Mouse (Mus musculus) heart, adult 2 months (tissue): ENCODE results near the gene Cox7a1. TPM values are rescaled to one million over a fixed set of nuclear protein-coding genes. Genes with fewer than 3 reads are reported as not detected.

Experiments used
- DNase-seq, 2 experiments: peaks; one replicate each; pipeline ENCODE4 v3.0.0; 2021
- H3K27ac ChIP-seq: fragments of 200-600 bp; 2 replicates; pipeline ENCODE4 v1.8.1; 2022
- H3K27me3 ChIP-seq: fragments of 200-500 bp; 2 replicates; pipeline ENCODE4 v1.6.1; 2012; ENCODE audit warnings: mild to moderate bottlenecking, low read length, inconsistent platforms, mixed read lengths; ENCODE audit not compliant: control insufficient read depth, insufficient read depth
- H3K36me3 ChIP-seq: fragments of 200-500 bp; 2 replicates; pipeline ENCODE4 v1.6.1; 2012; ENCODE audit warnings: low read length, inconsistent platforms; ENCODE audit not compliant: control insufficient read depth, insufficient read depth
- H3K4me1 ChIP-seq: fragments of 200-500 bp; 2 replicates; pipeline ENCODE4 v1.6.1; 2011; ENCODE audit warnings: low read length; ENCODE audit not compliant: control insufficient read depth, insufficient read depth
- H3K4me3 ChIP-seq: fragments of 200-600 bp; 2 replicates; pipeline ENCODE4 v1.8.1; 2022
- H3K79me2 ChIP-seq: fragments of 200-500 bp; replicated peaks from 2 replicates; pipeline ENCODE4 v1.6.1; 2012; ENCODE audit warnings: mild to moderate bottlenecking, inconsistent platforms, low read length, moderate library complexity, mixed read lengths; ENCODE audit not compliant: control insufficient read depth, insufficient read depth
- H3K9ac ChIP-seq: fragments of 200-500 bp; 2 replicates; pipeline ENCODE4 v1.6.1; 2012; ENCODE audit warnings: low read depth, mild to moderate bottlenecking, control low read depth, inconsistent platforms, low read length, mixed read lengths
- CTCF ChIP-seq: fragments of 200-600 bp; IDR thresholded peaks from 2 replicates; pipeline ENCODE4 v1.8.1; 2022; ENCODE audit warnings: antibody characterized with exemption, mild to moderate bottlenecking, moderate library complexity
- EP300 ChIP-seq: fragments of 200-500 bp; IDR thresholded peaks from 2 replicates; pipeline ENCODE4 v1.6.1; 2011; ENCODE audit warnings: low read depth, low read length, control low read depth; ENCODE audit not compliant: insufficient read depth
- POLR2A ChIP-seq: fragments of 200-500 bp; IDR thresholded peaks from 2 replicates; pipeline ENCODE4 v1.6.1; 2011; ENCODE audit warnings: mild to moderate bottlenecking, low read depth, low read length, control low read depth; ENCODE audit not compliant: insufficient read depth
- WGBS: fragments of 180-500 bp; shearing (Covaris S2); methylation state at CpG from one replicate; pipeline ENCODE4 v1.1.7; 2018; 5-methylcytosine and 5-hydroxymethylcytosine counted together
- intact Hi-C: fragments of 180-260 bp; cut with DNase I; formaldehyde crosslinking; loops from one replicate; pipeline ENCODE4 v1.15.1; 2025
- polyA plus RNA-seq: library from polyadenylated mRNA; depleted of rRNA; stranded (reverse); fragments of >200 nt; gene quantifications from 2 replicates; pipeline ENCODE4 v1.2.3, GENCODE M21; 2012
- total RNA-seq, 2 experiments: library from RNA; stranded (reverse); gene quantifications; 2 replicates each; pipeline ENCODE4 v1.2.3; 2021

Cox7a1 gene
- total and polyA plus RNA-seq, 3 experiments, result 2,213 to 3,278 (median 2,711) TPM

DNA sequence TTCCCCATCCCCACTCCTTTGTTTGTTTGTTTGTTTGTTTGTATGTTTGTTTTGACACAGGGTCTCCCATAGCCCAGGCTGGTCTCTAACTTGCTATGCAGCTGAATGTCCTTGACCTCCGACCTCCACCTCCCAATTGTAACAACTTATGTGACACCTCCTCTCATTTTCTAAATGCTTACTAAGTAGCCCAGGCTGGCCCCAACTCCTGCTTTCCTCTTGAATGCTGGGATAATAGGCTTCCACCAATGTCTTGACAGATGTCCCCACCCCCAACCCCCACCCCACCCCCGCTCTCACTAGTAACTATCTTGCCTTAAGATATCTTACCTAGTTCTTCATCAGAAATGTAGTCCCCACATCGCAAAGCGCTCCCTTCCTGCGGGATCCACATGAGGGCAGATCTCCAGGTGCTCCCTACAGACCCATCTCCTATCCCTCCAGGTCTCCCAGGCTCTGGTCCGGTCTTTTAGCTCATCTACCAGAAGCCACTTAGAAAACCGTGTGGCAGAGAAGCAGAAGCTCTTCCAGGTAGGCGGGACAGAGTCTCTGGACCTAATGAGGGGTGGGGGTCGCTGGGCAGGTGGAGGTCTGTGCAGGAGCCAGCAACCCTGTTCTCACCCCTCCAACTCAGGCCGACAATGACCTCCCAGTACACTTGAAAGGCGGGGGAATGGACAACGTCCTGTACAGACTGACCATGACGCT is 851 bp downstream of the Cox7a1 start:
- Histone ChIP-seq H3K4me1 (peaks cover 2% of the 10 kb centered on the region; the same call in 1 of the 2 replicates), H3K36me3 (no peaks in the 10 kb centered on the region), H3K27ac (peak overlapping the region; percentile 94), H3K9ac (peak overlapping the region; percentile 86), H3K27me3 (no peaks in the 10 kb centered on the region), H3K4me3 (peak overlapping the region; percentile 52), H3K79me2 (no peaks in the 10 kb centered on the region)
- intact Hi-C loops, result loop anchor here (1.0 to 5.0 kb wide), 2 partner anchors 9 to 33 kb away; no protein-coding TSS in a partner anchor
- 61% methylated on average over 13 of the region's 13 CpGs for WGBS
- no peak for DNase-seq
- TF ChIP-seq POLR2A, result no peak
- no peak for TF ChIP-seq CTCF
- no peak for TF ChIP-seq EP300

DNA sequence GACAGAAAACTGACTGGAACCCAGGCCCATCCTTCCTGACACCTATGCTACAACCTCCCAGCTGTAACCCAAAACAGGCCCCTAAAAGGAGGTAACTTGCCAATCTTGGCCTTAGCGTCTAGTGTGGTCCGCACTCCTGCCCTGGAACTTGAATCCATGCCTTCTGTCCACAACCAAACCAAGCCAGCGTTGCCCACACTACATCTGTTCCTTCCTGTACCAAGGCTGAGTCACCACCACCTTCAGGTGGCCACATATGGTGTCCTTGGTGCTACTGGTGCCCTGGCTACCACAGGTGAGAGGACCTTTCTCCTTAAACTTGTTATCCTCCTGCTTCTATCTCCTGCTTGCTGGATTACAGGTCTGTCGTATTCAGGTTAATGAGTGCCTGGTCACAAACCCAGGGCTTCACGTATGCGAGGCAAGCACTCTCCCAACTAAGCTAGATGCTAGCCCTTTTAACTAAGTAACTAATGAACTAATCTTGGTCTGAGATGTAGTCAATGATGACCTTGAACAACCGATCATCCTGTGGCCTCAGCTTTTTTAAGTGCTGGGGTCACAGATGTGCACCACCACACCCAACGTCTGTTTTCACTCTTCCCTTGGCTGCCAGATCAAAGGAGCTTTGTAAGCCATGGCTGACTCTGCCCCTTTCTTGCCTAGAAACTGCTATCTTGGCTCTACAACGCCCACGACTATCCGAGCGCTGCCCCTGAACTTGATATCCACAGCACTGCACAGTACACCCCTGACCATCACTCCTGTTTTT is 4.6 kb downstream of the Cox7a1 start:
- Histone ChIP-seq H3K27me3 (no peaks in the 10 kb centered on the region), H3K36me3 (peaks cover 4% of the 10 kb centered on the region), H3K4me3 (no peak overlapping the region), H3K79me2 (no peaks in the 10 kb centered on the region), H3K4me1 (peaks cover 3% of the 10 kb centered on the region), H3K27ac (no peak overlapping the region), H3K9ac (no peak overlapping the region)
- TF ChIP-seq EP300 (0 out of 2 replicates have a peak, but pooled peaks have one; percentile 38), POLR2A (no peak; the same call in 1 of the 2 replicates), CTCF (no peak)
- intact Hi-C loops, result no loop called here
- DNase-seq, result no peak
- 63% methylated on average over 12 of the region's 12 CpGs for WGBS

DNA sequence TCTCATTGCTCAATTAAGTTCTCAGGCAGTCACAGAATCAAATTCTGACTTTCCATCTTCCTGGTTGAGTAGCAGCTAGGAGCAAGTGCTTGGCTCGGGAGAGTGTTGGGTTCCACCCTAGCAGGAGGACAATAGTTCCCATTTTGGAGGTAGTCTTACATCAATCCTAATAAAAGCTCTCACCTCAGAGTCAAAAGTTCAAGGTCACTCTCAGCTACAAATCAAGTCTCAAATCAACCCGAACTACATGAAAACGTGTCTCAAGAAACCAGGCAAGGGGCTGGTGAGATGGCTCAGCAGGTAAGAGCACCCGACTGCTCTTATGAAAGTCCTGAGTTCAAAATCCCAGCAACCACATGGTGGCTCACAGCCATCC is 5.2 kb downstream of the Cox7a1 start:
- H3K36me3 ChIP-seq, result peaks cover 4% of the 10 kb centered on the region
- H3K4me1 ChIP-seq, result peaks cover 2% of the 10 kb centered on the region
- no peaks in the 10 kb centered on the region for H3K27me3 ChIP-seq
- H3K79me2 ChIP-seq, result no peaks in the 10 kb centered on the region
- WGBS, result 67% methylated on average over 4 of the region's 4 CpGs
- no peak for DNase-seq
- intact Hi-C loops, result no loop called here
- TF ChIP-seq POLR2A, result no peak
- TF ChIP-seq CTCF, result no peak
- no peak for TF ChIP-seq EP300
- H3K4me3 ChIP-seq, result no peak overlapping the region
- no peak overlapping the region for H3K27ac ChIP-seq
- H3K9ac ChIP-seq, result no peak overlapping the region

DNA sequence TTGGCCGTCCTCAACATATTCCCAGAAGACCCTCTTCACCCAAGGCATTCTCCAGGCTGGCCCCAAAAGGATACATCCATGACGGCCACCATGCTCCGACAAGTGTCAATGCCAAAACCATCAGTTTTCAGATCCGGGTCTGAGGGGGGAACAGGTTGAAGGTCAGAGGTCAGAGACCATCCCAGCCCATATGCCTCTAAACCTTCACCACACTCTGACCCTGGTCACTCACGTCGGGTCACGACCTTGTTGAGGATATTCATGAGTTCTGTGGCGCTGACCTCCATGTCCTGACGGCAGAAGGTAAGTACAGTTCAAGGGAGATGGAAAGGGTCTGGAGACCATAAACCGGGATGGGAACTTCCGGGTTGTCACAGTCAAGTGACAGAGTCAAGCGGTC is 8.1 kb downstream of the Cox7a1 start:
- intact Hi-C loops, result no loop called here
- Histone ChIP-seq H3K4me3 (no peak overlapping the region), H3K27me3 (no peaks in the 10 kb centered on the region), H3K79me2 (no peaks in the 10 kb centered on the region), H3K27ac (no peak overlapping the region), H3K36me3 (peaks cover 4% of the 10 kb centered on the region), H3K9ac (no peak overlapping the region), H3K4me1 (peaks cover 2% of the 10 kb centered on the region)
- DNase-seq, result no peak
- 89% methylated on average over 12 of the region's 12 CpGs for WGBS
- TF ChIP-seq CTCF (no peak), EP300 (no peak), POLR2A (no peak)

DNA sequence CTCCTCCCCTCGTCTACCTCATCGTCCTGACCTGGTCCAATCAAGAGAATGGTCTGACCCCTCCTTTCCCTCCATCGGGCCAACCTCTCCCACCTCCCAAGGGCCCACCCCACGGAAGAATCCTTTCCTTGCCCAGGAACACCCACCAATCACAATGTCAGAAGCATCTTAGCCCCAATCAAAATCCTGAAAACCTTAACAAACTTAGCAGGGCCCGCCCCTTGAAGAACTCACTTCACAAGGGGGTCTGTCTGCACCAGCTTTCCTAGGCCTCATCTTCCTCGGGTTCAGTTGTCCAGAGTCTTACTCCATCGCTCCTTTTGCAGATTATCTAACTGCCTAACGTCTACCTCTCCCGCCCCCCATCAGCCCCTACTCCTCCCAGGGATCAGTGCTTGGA is 9.1 kb downstream of the Cox7a1 start:
- no peaks in the 10 kb centered on the region for H3K79me2 ChIP-seq
- no peaks in the 10 kb centered on the region for H3K27me3 ChIP-seq
- H3K9ac ChIP-seq, result no peak overlapping the region; the same call in 1 of the 2 replicates
- H3K36me3 ChIP-seq, result peaks cover 4% of the 10 kb centered on the region
- WGBS, result 57% methylated on average over 9 of the region's 9 CpGs
- no peak overlapping the region for H3K4me3 ChIP-seq
- H3K27ac ChIP-seq, result no peak overlapping the region
- H3K4me1 ChIP-seq, result peaks cover 2% of the 10 kb centered on the region
- intact Hi-C loops, result loop anchor here (1.0 kb wide), 1 partner anchor 8 kb away; no protein-coding TSS in a partner anchor
- DNase-seq, result no peak
- TF ChIP-seq POLR2A (no peak), EP300 (no peak), CTCF (no peak)
